Mouse (Mus musculus) bone marrow macrophage, adult 2 months (primary cell): ENCODE results near the gene Atoh8.

Experiments used
- CTCF ChIP-seq: IDR thresholded peaks from 2 replicates; pipeline ENCODE4 v1.5.1; 2012; ENCODE audit warnings: low read depth, mild to moderate bottlenecking, low read length, moderate library complexity
- POLR2A ChIP-seq: IDR thresholded peaks from 2 replicates; pipeline ENCODE4 v1.6.1; 2012; ENCODE audit warnings: mild to moderate bottlenecking, low read depth, low read length, borderline replicate concordance

GRCm38 (mm10) chr6:72270952-72271519, 35.7 kb upstream of the Atoh8 start:
- TF ChIP-seq CTCF = no peak
- no peak for TF ChIP-seq POLR2A
